Mouse (Mus musculus) CH12.LX (cell line): ENCODE measurements around the gene Osbpl3. TPM values are rescaled to one million over a fixed set of nuclear protein-coding genes. Genes with fewer than 3 reads are reported as not detected.

Experiments
- DNase-seq: peaks from one replicate; pipeline ENCODE4 v3.0.0-alpha.2; 2013; ENCODE audit errors: extremely low read depth
- H3K27ac ChIP-seq: 2 replicates; pipeline ENCODE4 v1.5.1; 2012; ENCODE audit warnings: low read depth, mild to moderate bottlenecking, control low read depth, moderate library complexity; ENCODE audit not compliant: insufficient read depth
- H3K27me3 ChIP-seq: replicated peaks from 2 replicates; pipeline ENCODE3; 2012; ENCODE audit warnings: inconsistent platforms
- H3K36me3 ChIP-seq, 2 experiments: replicated peaks in 1 of 2; 2 replicates each; pipeline versions ENCODE3 to v1.6.1; 2012; ENCODE audit warnings: inconsistent platforms in 1 of 2, low read length in 1 of 2, mild to moderate bottlenecking in 1 of 2, mixed read lengths in 1 of 2, moderate library complexity in 1 of 2; ENCODE audit not compliant: control insufficient read depth in 1 of 2, insufficient read depth in 1 of 2
- H3K4me1 ChIP-seq, 2 experiments: 2 replicates each; pipeline ENCODE4 v1.6.1; 2012; ENCODE audit warnings: inconsistent platforms in 1 of 2, moderate library complexity in 1 of 2; ENCODE audit not compliant: insufficient read depth in 2 of 2, control insufficient read depth in 1 of 2
- H3K4me2 ChIP-seq: 2 replicates; pipeline ENCODE4 v1.6.1; 2012; ENCODE audit warnings: low read depth, mild to moderate bottlenecking, control low read depth; ENCODE audit not compliant: poor library complexity, insufficient read depth, severe bottlenecking
- H3K4me3 ChIP-seq, 3 experiments: fragments of 150-350 bp in 1 of 3; sonication (generic) in 1 of 3; replicated peaks in 1 of 3; 2 replicates each; pipeline versions ENCODE3 to v1.5.1; 2011 to 2012; ENCODE audit warnings: low read depth in 2 of 3, low read length in 2 of 3, mild to moderate bottlenecking in 2 of 3, moderate library complexity in 2 of 3, control low read depth in 1 of 3, improper control_type of control experiment in 1 of 3, inconsistent platforms in 1 of 3, mixed read lengths in 1 of 3; ENCODE audit not compliant: poor library complexity in 1 of 3
- H3K79me2 ChIP-seq: replicated peaks from 2 replicates; pipeline ENCODE4 v1.6.1; 2012; ENCODE audit warnings: mild to moderate bottlenecking, moderate library complexity; ENCODE audit not compliant: control insufficient read depth, poor library complexity, insufficient read depth, severe bottlenecking; ENCODE audit errors: extremely low read depth
- H3K9ac ChIP-seq: 2 replicates; pipeline ENCODE4 v1.6.1; 2012; ENCODE audit warnings: low read depth, mild to moderate bottlenecking, control low read depth, moderate library complexity; ENCODE audit not compliant: insufficient read depth
- H3K9me3 ChIP-seq: replicated peaks from 2 replicates; pipeline ENCODE3; 2012; ENCODE audit warnings: low read length, inconsistent platforms, mixed read lengths
- BHLHE40 ChIP-seq: IDR thresholded peaks from 2 replicates; pipeline ENCODE4 v1.6.1; 2011; ENCODE audit warnings: mild to moderate bottlenecking, low read depth, low read length, improper control_type of control experiment
- EP300 ChIP-seq: IDR thresholded peaks from 2 replicates; pipeline ENCODE4 v1.6.1; 2011; ENCODE audit warnings: low read length, improper control_type of control experiment
- GABPA ChIP-seq: IDR thresholded peaks from 2 replicates; pipeline ENCODE4 v1.6.1; 2012; ENCODE audit warnings: low read depth, low read length, improper control_type of control experiment, inconsistent platforms; ENCODE audit not compliant: insufficient replicate concordance
- HCFC1 ChIP-seq: IDR thresholded peaks from 2 replicates; pipeline ENCODE4 v1.6.1; 2012; ENCODE audit warnings: low read depth, mild to moderate bottlenecking, inconsistent platforms, low read length, improper control_type of control experiment
- IRF4 ChIP-seq: IDR thresholded peaks from 2 replicates; pipeline ENCODE4 v1.6.1; 2014; ENCODE audit warnings: low read depth, mild to moderate bottlenecking, inconsistent platforms, low read length, improper control_type of control experiment
- JUN ChIP-seq: IDR thresholded peaks from 2 replicates; pipeline ENCODE4 v1.6.1; 2011; ENCODE audit warnings: low read depth, mild to moderate bottlenecking, low read length, improper control_type of control experiment, moderate library complexity; ENCODE audit not compliant: insufficient read depth
- MAFK ChIP-seq: IDR thresholded peaks from 2 replicates; pipeline ENCODE4 v1.6.1; 2011; ENCODE audit warnings: low read length, improper control_type of control experiment; ENCODE audit not compliant: insufficient replicate concordance
- MEF2A ChIP-seq: IDR thresholded peaks from 2 replicates; pipeline ENCODE4 v1.6.1; 2014; ENCODE audit warnings: low read depth, mild to moderate bottlenecking, inconsistent platforms, low read length, improper control_type of control experiment, borderline replicate concordance
- MYC ChIP-seq: IDR thresholded peaks from 2 replicates; pipeline ENCODE4 v1.6.1; 2011; ENCODE audit warnings: low read depth, mild to moderate bottlenecking, improper control_type of control experiment, low read length
- SMC3 ChIP-seq: IDR thresholded peaks from 2 replicates; pipeline ENCODE4 v1.6.1; 2011; ENCODE audit warnings: low read depth, low read length, improper control_type of control experiment
- UBTF ChIP-seq: IDR thresholded peaks from 2 replicates; pipeline ENCODE4 v1.6.1; 2012; ENCODE audit warnings: low read depth, mild to moderate bottlenecking, inconsistent platforms, low read length, improper control_type of control experiment, moderate library complexity
- ZMIZ1 ChIP-seq: IDR thresholded peaks from 2 replicates; pipeline ENCODE4 v1.6.1; 2012; ENCODE audit warnings: low read depth, mild to moderate bottlenecking, inconsistent platforms, low read length, improper control_type of control experiment
- dilution Hi-C: fragments of 300-500 bp; cut with MboI; formaldehyde crosslinking; loops from 2 replicates; pipeline ENCODE4 v1.14.3; 2020; ENCODE audit warnings: low sequenced_read_pairs; ENCODE audit not compliant: extremely low pct_unique_long_range_greater_than_20kb, extremely low pct_ligation_motif_present
- in situ Hi-C: fragments of 300-500 bp; cut with MboI; formaldehyde crosslinking; loops from 3 replicates; pipeline ENCODE4 v1.14.3; 2019; ENCODE audit warnings: low sequenced_read_pairs, low pct_ligation_motif_present, low pct_unique_long_range_greater_than_20kb, mixed read lengths
- polyA plus RNA-seq: library from polyadenylated mRNA; unstranded; fragments of >175 nt; gene quantifications from 2 replicates; pipeline ENCODE4 v1.2.1, GENCODE M21; 2012; ENCODE audit warnings: low read depth; ENCODE audit not compliant: insufficient read length
- total RNA-seq, 2 experiments: library from RNA; depleted of rRNA; stranded (reverse); fragments of 300-350 nt in 1 of 2; fragments of >200 nt in 1 of 2; gene quantifications; 2 replicates each; pipeline ENCODE4 v1.2.3; 2012 to 2014

Gene Osbpl3
- total and polyA plus RNA-seq, 3 experiments, result 2.2 to 8.1 (median 3.5) TPM

DNA sequence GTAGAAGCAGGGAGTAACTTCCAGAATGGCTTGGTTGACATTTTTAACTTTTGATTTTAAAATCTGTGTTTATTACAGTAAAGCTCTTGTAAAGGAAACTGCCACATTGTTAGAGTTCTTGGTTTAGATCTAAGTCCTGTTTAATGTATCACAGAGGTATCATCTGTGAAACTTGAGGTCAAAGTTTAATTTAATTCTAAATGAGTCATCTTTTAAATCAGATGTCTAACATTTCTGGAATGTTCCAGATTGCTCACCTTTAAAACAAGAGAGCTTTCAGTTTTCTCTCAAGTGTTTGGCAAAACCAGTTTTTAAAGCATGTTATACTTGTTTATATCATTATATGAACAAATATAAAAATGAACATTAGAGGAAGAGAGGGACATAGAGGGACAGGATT, 4.2 kb upstream of the Osbpl3 start:
- H3K36me3 ChIP-seq, result no peaks in the 10 kb centered on the region
- peaks cover 22% of the 10 kb centered on the region for H3K27me3 ChIP-seq
- dilution Hi-C loops, result no loop called here
- no peak overlapping the region for H3K27ac ChIP-seq
- TF ChIP-seq GABPA (no peak), MEF2A (no peak), ZMIZ1 (no peak), HCFC1 (no peak), JUN (no peak)
- H3K4me3 ChIP-seq, result no peak overlapping the region
- H3K4me1 ChIP-seq, result peaks cover 9 to 17% of the 10 kb centered on the region in 2 experiments
- no peaks in the 10 kb centered on the region for H3K79me2 ChIP-seq
- DNase-seq, result no peak
- in situ Hi-C loops, result no loop called here
- no peak overlapping the region for H3K4me2 ChIP-seq
- H3K9ac ChIP-seq, result no peak overlapping the region
- peaks cover 3% of the 10 kb centered on the region for H3K9me3 ChIP-seq

GRCm38 (mm10) chr6:50459271-50459670, 3.3 kb upstream of the Osbpl3 start:
- no peaks in the 10 kb centered on the region for H3K79me2 ChIP-seq
- TF ChIP-seq SMC3, result no peak
- no peak for TF ChIP-seq BHLHE40
- TF ChIP-seq UBTF, result no peak
- TF ChIP-seq MAFK, result no peak
- dilution Hi-C loops (no loop called here), in situ Hi-C loops (no loop called here)
- peaks cover 32% of the 10 kb centered on the region for H3K27me3 ChIP-seq
- H3K27ac ChIP-seq, result no peak overlapping the region
- no peak overlapping the region for H3K9ac ChIP-seq
- peaks cover 13 to 22% of the 10 kb centered on the region in 2 experiments for H3K4me1 ChIP-seq
- no peak for DNase-seq
- H3K9me3 ChIP-seq, result peaks cover 3% of the 10 kb centered on the region
- no peak overlapping the region for H3K4me3 ChIP-seq
- H3K36me3 ChIP-seq, result no peaks in the 10 kb centered on the region
- no peak overlapping the region for H3K4me2 ChIP-seq

DNA sequence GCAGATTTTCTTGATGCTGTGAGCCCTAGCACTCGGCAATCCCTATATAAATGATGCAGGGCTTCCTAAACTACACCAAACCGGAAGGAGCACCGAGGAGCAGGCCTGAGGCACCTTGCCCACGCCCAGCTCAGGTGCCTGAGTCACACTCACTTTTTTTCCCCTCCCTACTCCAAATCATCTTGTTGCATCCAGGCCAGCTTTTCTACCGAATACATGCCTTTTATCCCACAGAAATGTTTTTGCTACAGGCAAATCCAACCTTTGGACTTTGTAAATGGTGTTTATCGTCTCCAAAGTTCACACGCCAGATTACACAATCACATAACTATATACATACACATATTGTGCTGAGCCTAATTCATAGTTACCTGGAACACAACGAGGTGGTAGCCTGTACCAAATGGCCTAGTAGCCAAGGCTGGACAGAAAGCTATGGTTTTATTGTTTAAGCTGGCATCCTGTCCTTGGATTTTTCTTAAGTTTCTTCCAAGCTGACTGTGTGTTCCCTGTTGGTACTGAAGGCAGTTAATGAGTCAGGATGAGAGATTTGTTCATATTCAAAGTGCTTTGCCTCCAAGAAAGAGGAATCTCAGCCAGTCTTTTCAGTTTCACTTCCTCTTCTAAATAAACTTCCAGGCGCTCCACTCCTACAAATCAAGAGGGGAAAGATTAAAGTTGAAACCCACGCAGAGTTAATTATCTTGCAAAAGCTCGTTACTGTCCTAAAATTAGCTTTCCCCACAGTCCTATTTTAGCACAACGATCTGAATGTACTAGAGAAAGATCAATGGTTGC, 1.7 kb upstream of the Osbpl3 start:
- H3K9me3 ChIP-seq, result peaks cover 3% of the 10 kb centered on the region
- no peaks in the 10 kb centered on the region for H3K79me2 ChIP-seq
- no peak overlapping the region for H3K27ac ChIP-seq
- H3K9ac ChIP-seq, result no peak overlapping the region
- no peak overlapping the region for H3K4me2 ChIP-seq
- TF ChIP-seq MEF2A (no peak), GABPA (no peak), MYC (no peak), IRF4 (peak; percentile 67), EP300 (peak; percentile 66)
- TF ChIP-seq, all 38 proteins: peak for 2
- peaks cover 13 to 22% of the 10 kb centered on the region in 2 experiments for H3K4me1 ChIP-seq
- peaks cover 32% of the 10 kb centered on the region for H3K27me3 ChIP-seq
- no peak for DNase-seq
- H3K36me3 ChIP-seq, result no peaks in the 10 kb centered on the region
- in situ Hi-C loops, result no loop called here
- no peak overlapping the region for H3K4me3 ChIP-seq
- dilution Hi-C loops, result no loop called here
